Mouse (Mus musculus) intestine, embryonic 14.5 days (tissue): ENCODE measurements around the gene Srd5a1. TPM values are rescaled to one million over a fixed set of nuclear protein-coding genes. Genes with fewer than 3 reads are reported as not detected.
"Not testable (repeated sequence)": the region's sequence is repeated elsewhere in the genome, so short reads cannot be mapped to it uniquely, and the experiment has no call there.

Source experiments
- ATAC-seq: fragments of 200-750 bp; cut with Nextera tagmentation; replicated peaks from 2 replicates; pipeline ENCODE4 v1.8.0; 2017; ENCODE audit warnings: low read depth, moderate number of reproducible peaks, moderate TSS enrichment, moderate library complexity; ENCODE audit not compliant: low FRiP score, low TSS enrichment
- DNase-seq: peaks from one replicate; pipeline ENCODE4 v3.0.0-alpha.2; 2018; ENCODE audit warnings: low spot score
- H3K27ac ChIP-seq: fragments of 300-500 bp; sonication (generic); 2 replicates; pipeline ENCODE4 v1.5.1; 2014; ENCODE audit warnings: low read depth, mild to moderate bottlenecking, control low read depth
- H3K27me3 ChIP-seq: fragments of 300-500 bp; sonication (generic); replicated peaks from 2 replicates; pipeline ENCODE4 v1.6.1; 2014; ENCODE audit warnings: low read length, control low read depth; ENCODE audit not compliant: control insufficient read depth, insufficient read depth
- H3K36me3 ChIP-seq: fragments of 300-500 bp; sonication (generic); 2 replicates; pipeline ENCODE4 v1.6.1; 2014; ENCODE audit warnings: low read length, control low read depth; ENCODE audit not compliant: control insufficient read depth, insufficient read depth
- H3K4me1 ChIP-seq: fragments of 300-500 bp; sonication (generic); replicated peaks from 2 replicates; pipeline ENCODE4 v1.6.1; 2014; ENCODE audit warnings: low read length, control low read depth, mixed read lengths; ENCODE audit not compliant: control insufficient read depth, insufficient read depth
- H3K4me2 ChIP-seq: fragments of 300-500 bp; sonication (generic); 2 replicates; pipeline ENCODE4 v1.6.1; 2014; ENCODE audit warnings: low read length
- H3K4me3 ChIP-seq: fragments of 300-500 bp; sonication (generic); 2 replicates; pipeline ENCODE4 v1.5.1; 2014; ENCODE audit warnings: low read depth, low read length, control low read depth, mixed read lengths
- H3K9ac ChIP-seq: fragments of 300-500 bp; sonication (generic); 2 replicates; pipeline ENCODE4 v1.6.1; 2014; ENCODE audit warnings: mild to moderate bottlenecking, low read length
- H3K9me3 ChIP-seq: fragments of 300-500 bp; sonication (generic); 2 replicates; pipeline ENCODE4 v1.6.1; 2016; ENCODE audit warnings: low read length, control low read depth; ENCODE audit not compliant: control insufficient read depth
- WGBS: fragments of 180-500 bp; shearing (Covaris S2); extraction: QIAGEN DNeasy Blood & Tissue Kit; methylation state at CpG from one replicate; pipeline ENCODE4 v1.1.7; 2014; 5-methylcytosine and 5-hydroxymethylcytosine counted together
- polyA plus RNA-seq: library from polyadenylated mRNA; unstranded; fragments of >200 nt; fragmentation: Nextera tagmentation; extraction: Ambion mirVana; gene quantifications from 2 replicates; pipeline ENCODE4 v1.2.1, GENCODE M21; 2014

The Srd5a1 gene
- polyA plus RNA-seq, 1 experiment from 2014 or later: 25.2 TPM

GRCm38 (mm10) chr13:69577181-69577834 lies 33.9 kb downstream of the Srd5a1 start:
- DNase-seq (no peak), ATAC-seq (no peak)
- no peaks in the 10 kb centered on the region for H3K27me3 ChIP-seq
- no peak overlapping the region for H3K4me2 ChIP-seq
- no peaks in the 10 kb centered on the region for H3K4me1 ChIP-seq
- H3K27ac ChIP-seq: no peak overlapping the region
- no peak overlapping the region for H3K4me3 ChIP-seq
- WGBS: 92% methylated on average over 16 of the region's 16 CpGs
- H3K9me3 ChIP-seq: no peaks in the 10 kb centered on the region
- no peak overlapping the region for H3K9ac ChIP-seq
- no peaks in the 10 kb centered on the region for H3K36me3 ChIP-seq

GRCm38 (mm10) chr13:69576676-69577075 lies 34.6 kb downstream of the Srd5a1 start:
- WGBS: 63% methylated on average over 11 of the region's 11 CpGs
- no peak for DNase-seq
- no peaks in the 10 kb centered on the region for H3K4me1 ChIP-seq
- ATAC-seq: no peak
- H3K4me3 ChIP-seq: no peak overlapping the region
- H3K27ac ChIP-seq: no peak overlapping the region
- H3K4me2 ChIP-seq: no peak overlapping the region
- H3K27me3 ChIP-seq: no peaks in the 10 kb centered on the region
- H3K36me3 ChIP-seq: no peaks in the 10 kb centered on the region
- H3K9ac ChIP-seq: no peak overlapping the region
- no peaks in the 10 kb centered on the region for H3K9me3 ChIP-seq

DNA sequence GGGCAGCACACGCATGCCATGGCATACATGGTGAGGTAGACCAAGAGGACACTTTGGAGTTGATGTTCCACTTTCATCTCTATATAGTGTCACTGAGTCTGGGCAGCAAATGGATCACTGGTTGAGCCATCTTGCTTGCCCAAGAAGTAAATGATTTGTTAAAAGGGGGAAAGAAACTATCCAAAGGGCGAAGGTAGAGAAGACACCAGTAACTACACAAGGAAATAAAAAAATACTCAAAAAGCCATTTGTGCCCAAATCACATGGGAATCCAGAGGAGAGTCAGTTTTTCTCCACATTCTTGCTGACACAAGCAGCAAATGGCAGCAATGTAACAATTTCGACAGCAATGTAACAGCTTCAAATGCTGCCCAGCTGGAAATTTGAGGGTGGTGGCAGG lies 38.6 kb downstream of the Srd5a1 start:
- WGBS: 89% methylated on average over 3 of the region's 3 CpGs

DNA sequence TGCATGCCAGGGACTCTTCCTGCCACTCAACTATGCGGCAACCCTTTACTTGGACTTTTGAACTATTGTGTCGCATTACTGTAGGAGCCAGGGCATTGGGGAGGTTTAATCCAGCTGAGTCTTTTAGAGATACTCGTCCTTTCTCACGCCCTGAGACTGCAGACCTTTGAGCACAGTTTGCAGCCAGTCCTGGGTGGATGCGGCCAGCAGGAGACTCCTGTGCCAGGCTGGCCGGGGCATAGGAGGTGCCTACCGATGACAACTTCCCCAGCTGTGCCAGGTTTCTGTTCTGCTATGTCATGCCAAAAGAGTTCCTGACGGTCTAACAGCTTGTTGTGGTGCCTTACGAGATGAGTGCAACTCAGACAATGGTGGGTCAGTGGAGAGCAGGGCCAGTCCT lies 42.0 kb downstream of the Srd5a1 start:
- H3K36me3 ChIP-seq: no peaks in the 10 kb centered on the region
- no peaks in the 10 kb centered on the region for H3K9me3 ChIP-seq
- no peak for ATAC-seq
- no peak overlapping the region for H3K4me2 ChIP-seq
- no peaks in the 10 kb centered on the region for H3K4me1 ChIP-seq
- DNase-seq: no peak
- H3K27ac ChIP-seq: no peak overlapping the region
- no peak overlapping the region for H3K4me3 ChIP-seq
- H3K27me3 ChIP-seq: no peaks in the 10 kb centered on the region
- H3K9ac ChIP-seq: no peak overlapping the region
- 84% methylated on average over 9 of the region's 9 CpGs for WGBS

More for the DNA sequence above, 38.6 kb downstream of the Srd5a1 start:
- no peak overlapping the region for H3K9ac ChIP-seq
- H3K4me1 ChIP-seq: no peaks in the 10 kb centered on the region
- H3K4me2 ChIP-seq: no peak overlapping the region
- no peak overlapping the region for H3K27ac ChIP-seq
- H3K9me3 ChIP-seq: no peaks in the 10 kb centered on the region
- H3K4me3 ChIP-seq: no peak overlapping the region
- H3K36me3 ChIP-seq: no peaks in the 10 kb centered on the region
- H3K27me3 ChIP-seq: no peaks in the 10 kb centered on the region
- DNase-seq: no peak
- no peak for ATAC-seq

DNA sequence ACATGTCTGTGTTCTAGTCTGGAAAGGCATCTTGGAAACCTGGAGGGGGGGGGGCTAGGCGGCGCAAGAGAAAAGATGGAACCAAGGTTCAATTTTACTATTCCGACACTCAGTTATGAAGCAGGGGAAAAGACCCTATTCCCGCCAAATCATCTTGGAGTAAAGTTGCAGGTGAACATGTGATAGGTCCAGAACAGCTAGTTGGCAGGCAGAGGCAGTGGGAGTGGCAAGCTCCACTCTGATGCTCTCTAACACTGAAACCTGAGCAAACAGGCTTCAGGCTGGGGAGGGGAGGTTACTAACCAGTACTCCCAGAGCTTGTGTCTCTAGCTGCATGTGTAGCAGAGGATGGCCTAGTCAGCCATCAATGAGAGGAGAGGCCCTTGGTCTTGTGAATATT lies 45.8 kb downstream of the Srd5a1 start:
- not testable (repeated sequence) for H3K27me3 ChIP-seq, H3K9me3 ChIP-seq, H3K4me3 ChIP-seq, H3K27ac ChIP-seq, H3K4me2 ChIP-seq, ATAC-seq, H3K36me3 ChIP-seq, H3K4me1 ChIP-seq, H3K9ac ChIP-seq, DNase-seq
- 87% methylated on average over 4 of the region's 4 CpGs for WGBS

- ATAC-seq (no peak), DNase-seq (no peak)
- Histone ChIP-seq H3K27ac (no peak overlapping the region), H3K9ac (no peak overlapping the region), H3K4me2 (no peak overlapping the region), H3K4me1 (no peaks in the 10 kb centered on the region), H3K9me3 (no peaks in the 10 kb centered on the region), H3K4me3 (no peak overlapping the region), H3K36me3 (no peaks in the 10 kb centered on the region), H3K27me3 (no peaks in the 10 kb centered on the region)
Measured at GRCm38 (mm10) chr13:69564573-69564972, 46.7 kb downstream of the Srd5a1 start.

- Histone ChIP-seq H3K4me1 (no peaks in the 10 kb centered on the region), H3K9me3 (no peaks in the 10 kb centered on the region), H3K27me3 (no peaks in the 10 kb centered on the region), H3K9ac (no peak overlapping the region), H3K36me3 (no peaks in the 10 kb centered on the region), H3K4me3 (no peak overlapping the region), H3K4me2 (peak overlapping the region; percentile 26), H3K27ac (no peak overlapping the region)
- ATAC-seq (peak; percentile 83), DNase-seq (no peak)
- 58% methylated on average over 3 of the region's 3 CpGs for WGBS
Measured at GRCm38 (mm10) chr13:69563905-69564304, 47.3 kb downstream of the Srd5a1 start.

DNA sequence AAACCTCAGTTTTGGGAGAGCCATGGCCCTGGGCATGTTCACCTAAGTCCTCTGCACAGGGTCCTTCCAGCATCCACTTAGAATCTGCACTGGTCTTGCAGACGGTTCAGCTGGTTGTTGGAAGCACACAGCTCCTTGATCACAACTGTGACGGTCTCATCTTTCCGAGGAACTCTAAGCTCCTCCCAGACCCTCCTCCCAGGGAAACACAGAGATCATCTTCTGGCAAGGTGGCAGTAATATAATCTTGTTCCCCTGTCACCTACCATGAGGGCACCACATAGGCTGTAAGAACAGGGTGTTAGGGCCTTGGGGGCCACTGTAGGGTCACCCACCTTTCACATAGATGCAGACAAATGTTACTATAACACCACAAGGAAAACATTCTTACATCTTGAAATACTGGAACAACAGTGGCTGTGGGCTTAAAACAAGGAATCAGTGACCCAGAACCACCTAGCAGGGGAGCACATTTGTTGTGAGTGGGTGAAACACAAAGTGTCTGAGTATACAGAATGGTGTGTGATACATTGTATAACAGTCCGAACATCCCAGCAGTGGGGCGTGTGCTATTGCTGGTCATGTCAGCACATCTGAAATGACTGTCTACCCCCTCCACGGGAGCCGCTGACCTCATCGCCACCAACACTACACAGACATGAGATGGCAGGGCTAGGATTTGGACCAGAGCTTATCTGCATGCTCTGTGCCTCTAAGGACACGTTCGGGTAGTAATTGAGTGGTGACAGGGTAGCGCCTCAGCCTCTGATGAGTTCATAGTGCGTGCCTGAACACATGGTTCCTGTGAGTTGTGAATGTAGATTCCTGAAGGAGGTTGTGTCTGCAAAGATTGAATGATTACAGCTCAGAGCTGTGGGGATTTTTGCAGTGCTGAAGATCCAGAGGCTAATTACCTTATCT lies 48.3 kb downstream of the Srd5a1 start:
- ATAC-seq (peak; percentile 50; the same call in 1 of the 2 replicates), DNase-seq (no peak)
- WGBS: 54% methylated on average over 12 of the region's 12 CpGs

More for the DNA sequence above, 48.3 kb downstream of the Srd5a1 start:
- Histone ChIP-seq H3K4me1 (no peaks in the 10 kb centered on the region), H3K9me3 (no peaks in the 10 kb centered on the region), H3K27me3 (no peaks in the 10 kb centered on the region), H3K27ac (no peak overlapping the region), H3K36me3 (no peaks in the 10 kb centered on the region), H3K4me2 (peak overlapping the region; percentile 26), H3K4me3 (no peak overlapping the region), H3K9ac (no peak overlapping the region)
